Mouse (Mus musculus): ENCODE measurements at regions not wholly inside any gene's neighbourhood (a gene's known extent, or its start where the extent isn't known, plus 50 kb on each side); places are given as distances from the start of the nearest gene placed in this dataset.
"Not testable (repeated sequence)": the region's sequence is repeated elsewhere in the genome, so short reads cannot be mapped to it uniquely, and the experiment has no call there.

DNA sequence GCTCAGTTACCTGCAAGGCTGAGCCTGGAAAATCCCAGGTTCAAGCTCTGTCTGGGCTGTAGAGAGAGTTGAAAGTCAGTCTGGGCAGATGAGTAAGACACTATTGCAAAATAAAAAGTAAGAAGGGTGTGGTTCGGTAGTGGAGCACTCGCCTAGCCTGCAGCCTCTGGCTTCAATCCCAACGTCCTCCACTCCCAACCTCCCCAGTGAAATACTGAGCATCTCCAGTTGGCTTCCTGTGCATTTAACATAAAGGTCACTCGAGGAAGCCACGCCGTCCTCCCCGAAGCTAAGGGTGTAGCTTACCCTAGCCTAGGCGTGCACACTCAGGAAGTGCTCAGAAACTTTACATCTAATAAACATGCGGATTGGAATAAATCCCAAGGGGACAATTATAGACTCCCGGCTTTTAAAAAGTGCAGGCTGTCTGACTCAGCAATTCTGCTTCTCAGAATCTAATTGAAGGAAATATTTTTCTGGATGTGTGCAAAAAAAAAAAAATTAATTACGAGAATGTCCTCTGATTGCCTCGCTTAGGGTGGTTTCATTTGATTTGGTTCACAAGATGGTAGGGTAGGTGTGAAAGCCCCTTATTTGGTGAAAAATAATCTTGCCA lies 137.6 kb upstream of the Rybp start:
- no peak for DNase-seq

DNA sequence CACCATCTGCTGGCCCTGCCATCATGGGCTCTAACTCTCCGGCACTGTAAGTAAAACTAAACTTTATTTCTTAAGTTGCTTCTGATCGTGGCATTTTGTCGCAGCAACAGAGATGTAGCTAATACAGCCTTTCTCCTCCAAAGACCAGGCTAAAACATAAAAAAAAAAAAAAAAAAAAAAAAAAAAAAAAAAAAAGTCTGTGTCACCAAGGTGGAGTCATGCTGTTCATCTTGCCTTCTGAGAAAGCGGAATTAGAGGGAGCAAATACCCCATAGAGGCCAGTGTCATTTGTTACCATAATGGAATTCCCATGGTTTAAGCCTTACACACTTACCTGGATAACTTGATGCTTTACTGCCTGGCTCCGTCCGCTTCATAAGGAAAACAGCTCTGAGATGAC lies 136.9 kb upstream of the Rybp start:
- no peak for DNase-seq

DNA sequence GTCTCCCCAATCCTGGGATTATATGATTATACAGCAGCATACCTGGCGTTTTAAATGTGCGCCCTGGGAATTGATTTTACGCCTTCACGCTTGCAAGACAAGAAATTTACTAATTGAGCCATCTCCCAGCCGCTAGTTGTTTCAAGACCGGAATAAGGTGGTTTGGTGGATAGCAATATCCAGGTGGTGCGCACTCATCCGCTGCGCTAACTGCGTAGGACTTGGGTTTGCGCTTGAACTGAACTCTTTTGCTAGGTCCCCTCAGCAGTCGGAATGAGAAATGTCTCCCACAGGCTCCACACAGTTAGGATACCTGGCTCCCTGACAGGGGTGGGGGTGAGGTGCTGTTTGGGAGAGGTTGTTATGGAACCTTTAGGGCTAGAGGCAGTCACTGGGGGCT lies 136.4 kb upstream of the Rybp start:
- DNase-seq = no peak

DNA sequence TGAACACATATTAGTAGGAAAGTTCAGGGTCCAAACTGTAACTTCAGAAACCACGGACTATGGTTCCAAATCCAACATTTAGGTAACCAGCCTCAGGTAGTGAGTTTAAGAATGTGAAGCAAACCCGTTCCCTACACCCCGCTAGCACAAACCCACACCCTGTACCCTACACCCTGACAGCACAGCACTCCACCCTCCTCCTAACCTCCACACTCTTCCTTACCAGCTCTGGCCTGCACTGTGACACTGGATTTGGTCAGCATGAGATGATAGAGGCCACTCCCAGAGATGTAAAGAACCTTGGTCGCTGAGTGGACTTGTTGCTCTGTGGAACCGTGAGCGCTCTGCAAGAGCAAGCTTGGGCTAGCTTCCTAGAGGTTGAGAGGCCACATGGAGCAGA lies 135.3 kb upstream of the Rybp start:
- DNase-seq = no peak

DNA sequence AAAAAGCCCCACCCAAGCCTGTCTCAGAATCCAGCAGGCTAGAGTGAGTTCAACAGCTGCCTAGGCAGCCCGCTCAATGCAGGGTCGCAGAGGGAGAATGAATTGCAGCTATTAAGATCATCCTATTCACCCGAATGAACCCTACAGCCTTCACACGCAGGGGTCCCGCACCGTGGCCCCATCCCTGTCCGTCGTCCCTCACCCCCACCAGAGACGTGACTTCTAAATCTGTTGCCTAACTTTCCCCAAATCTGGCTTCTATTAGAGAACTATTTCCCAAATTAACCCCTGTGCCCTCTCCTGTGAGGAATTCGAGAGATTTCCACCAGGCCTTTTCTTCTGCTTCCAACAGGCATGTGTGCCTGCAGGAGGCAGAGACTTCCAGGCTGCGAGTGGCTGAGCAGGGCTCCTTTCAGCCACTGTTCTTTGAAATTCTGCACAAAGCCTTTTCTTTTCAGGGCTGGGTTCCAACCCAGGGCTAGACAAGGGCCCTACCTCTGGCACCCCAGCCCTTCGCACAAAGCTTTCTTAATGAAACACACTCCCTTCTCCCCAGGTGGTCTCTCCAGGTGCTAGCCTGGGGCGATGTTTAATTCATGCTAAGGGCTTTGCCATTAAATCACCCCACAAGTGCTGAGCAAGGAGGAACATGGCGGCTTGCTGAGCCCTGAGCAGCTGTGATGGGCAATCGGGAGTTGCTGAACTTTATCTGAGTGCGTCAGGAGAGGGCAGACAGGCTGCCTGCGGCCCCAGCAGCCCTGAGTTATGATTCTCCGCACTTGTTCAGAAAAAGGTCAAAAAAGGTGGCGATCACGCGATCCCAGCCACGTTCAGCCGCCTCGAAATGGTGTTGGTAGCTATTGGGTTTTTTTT lies 134.7 kb upstream of the Rybp start:
- no peak for DNase-seq

DNA sequence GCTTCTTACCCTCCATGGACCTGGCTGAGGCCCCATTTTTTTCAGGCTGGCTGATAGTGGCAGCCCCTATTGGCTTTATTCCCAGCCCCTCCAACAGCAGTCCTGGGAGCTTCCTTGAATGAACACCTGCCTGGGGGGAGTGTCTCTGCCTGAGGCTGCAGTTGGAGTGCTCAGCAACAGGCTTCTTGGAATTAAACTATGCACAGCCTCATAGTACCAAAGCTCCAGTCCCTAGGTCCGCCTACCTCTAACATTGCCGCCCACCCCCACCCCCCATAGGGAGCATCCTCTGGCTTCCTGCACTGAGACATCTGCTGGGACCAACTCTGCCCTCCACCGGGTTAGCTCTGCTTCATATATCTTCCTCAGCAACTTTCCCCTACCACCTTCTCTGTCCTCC lies 133.3 kb upstream of the Rybp start:
- no peak for DNase-seq

DNA sequence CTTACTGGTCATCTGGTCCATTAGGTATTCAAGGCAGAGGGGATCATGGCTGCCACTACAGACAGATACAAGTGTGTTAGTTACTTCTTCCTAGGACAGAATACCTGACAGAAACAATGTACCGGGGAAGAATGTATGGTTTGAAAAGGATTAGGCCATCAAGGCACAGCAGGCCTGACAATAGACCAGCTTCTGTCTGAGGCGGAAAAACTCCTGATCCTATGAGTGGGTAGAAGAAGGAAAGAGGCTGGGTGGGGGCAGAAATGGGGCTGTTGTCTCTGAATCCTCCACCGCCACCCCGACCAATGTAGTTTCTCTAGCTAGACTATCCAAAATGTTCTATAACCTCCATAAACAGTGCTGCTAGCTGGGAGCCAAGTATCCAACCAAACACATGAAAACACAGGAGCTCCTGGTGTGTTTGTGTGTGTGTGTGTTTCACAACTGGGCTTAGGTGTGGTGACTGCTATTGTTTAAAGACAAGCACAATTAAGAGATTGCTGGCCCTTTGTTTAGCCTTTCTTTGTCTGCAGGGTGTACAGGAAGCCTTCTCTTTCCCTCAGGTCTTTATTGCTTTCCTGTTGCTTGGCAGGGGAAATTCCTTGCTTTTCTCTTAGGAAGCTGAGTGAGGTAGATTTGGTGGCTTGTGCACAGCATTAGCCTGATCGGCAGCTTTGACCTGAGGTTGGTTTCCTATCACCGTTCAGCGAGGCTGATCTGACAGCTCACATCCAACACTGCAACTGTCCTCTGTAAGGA lies 132.7 kb upstream of the Rybp start:
- no peak for DNase-seq

DNA sequence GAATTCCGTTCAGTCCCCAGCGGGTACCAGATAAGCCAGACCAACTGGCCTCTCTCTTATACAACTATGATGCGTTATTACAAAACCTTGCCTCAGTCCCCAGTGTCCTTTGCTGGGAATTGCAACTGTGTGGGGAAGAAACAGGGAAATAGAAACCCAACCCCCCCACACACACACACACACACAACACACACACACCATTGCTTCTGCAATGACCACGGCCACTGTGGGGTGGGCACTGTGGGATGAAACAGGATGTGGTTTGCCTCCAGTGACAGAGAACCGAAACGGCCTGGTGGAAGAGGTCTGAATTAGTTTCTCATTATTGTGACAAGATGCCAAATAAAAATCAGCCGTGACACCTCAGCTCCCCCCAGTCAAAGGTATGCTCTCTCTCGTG lies 128.8 kb upstream of the Rybp start:
- no peak for DNase-seq

DNA sequence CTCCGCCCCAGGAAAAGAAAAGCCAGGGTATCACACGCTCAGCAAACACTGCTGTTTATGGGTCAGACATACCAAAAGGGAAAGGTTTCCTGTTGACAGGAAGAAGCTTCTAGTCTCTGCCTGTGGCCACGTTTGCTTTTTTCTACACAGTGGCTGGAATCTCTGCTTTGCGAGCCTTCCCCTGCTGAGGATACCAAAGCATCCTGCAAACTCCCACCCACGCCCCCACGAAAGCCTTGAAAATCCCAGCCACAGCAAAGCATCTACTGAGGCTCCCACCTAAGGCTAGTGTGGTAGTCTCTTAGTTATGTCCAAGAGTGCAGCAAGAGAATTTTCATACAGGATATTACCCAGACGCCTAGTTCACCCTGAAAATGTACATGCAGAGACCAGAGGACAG lies 128.2 kb upstream of the Rybp start:
- DNase-seq = no peak

DNA sequence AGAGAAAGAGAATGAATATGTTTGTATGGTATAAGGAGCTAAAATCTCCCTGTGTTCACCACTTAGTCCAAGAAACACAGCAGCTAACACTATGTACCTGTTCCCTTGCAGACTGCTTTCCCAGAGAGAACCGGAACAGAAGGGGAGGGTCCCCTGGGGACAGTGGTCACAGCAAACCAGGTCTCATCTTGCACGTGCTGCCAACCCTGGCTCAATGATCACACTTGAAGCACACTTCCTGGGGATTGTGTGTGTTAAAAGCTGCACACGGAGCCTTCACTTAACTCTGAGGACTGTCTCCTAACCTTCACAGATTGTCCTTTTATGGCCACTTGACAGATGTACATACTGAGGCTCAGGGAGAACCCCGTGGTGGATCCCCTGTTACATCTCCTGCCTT lies 127.6 kb upstream of the Rybp start:
- DNase-seq = no peak

DNA sequence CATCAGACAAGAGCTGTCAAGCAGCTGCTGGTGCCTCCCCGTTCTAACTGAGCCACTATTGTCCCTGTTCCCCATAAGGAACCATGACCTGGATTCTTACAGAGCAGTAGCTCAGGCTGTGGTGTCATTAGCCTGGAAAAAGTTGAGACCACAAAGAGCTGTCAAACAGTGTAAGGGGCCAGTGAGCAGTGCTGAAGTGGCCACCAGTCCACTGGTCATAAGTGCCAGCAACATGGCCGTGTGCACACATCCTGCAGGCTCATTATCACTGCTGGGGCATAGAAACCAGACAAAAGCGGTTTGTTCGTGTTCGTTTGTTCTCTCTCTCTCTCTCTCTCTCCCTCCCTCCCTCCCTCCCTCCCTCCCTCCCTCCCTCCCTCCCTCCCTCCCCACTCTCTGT lies 125.2 kb upstream of the Rybp start:
- DNase-seq = no peak

DNA sequence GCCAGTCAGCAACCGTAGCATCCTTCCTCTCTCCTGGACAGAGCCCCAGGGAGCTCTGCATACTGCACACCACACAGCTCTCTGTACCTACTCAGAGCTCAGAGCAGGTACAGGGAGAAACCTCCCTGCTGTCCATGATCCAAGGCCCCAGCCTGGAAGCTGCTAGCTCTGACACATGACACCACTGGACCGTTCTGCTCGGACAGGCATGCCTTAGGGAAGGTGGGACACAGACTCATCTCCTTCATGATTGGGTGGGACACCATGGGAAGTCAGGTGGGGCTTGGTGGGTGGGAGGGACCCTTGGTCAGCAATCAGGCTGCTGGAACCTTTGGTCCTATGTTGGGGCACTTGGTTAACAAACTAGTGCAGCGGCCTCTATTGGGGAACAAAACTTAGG lies 124.7 kb upstream of the Rybp start:
- DNase-seq = no peak

DNA sequence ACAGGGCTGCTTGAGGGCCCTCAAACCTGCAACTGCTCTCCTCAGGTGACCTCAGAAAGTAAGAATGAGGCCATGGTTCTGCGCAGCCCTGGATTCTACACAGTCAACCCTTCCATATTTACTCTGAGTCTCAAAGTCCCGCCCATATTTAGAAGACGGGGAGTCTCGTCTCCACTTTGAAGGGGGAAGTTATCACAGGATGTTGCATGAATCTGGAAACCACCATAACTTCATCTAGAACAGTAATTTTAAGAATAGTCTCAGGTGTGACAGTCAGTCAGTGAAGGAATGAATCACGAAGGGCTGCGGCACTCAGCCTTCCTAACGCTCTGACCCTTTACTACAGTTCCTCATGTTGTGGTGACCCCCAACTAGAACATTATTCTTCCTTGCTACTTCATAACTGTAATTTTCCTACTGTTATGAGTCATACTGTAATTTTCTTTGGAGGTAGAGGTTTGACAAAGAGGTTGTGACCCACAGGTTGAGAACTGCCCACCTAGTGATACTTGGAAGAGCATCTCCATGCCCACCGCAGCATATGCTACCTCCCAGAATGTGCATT lies 122.9 kb upstream of the Rybp start:
- no peak for DNase-seq

DNA sequence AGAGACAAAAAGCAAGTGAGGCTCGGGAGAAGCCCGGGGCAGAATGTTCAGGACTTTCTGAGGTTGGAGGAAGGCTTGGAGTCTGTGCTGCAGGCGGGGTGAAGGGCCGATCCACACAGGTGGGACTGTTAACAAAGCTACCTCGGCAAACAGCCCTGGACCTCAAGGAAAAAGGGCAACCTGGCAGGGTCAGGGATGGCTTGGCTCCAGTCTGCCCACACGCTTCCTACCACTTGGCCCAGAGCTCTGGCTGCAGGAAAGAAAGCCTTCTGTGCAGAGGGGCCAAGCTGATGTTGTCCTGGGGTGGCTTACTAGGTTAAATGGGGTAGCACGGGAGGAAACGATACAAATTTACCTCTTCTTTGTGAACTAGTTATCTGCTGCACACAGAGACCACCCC lies 121.5 kb upstream of the Rybp start:
- no peak for DNase-seq

DNA sequence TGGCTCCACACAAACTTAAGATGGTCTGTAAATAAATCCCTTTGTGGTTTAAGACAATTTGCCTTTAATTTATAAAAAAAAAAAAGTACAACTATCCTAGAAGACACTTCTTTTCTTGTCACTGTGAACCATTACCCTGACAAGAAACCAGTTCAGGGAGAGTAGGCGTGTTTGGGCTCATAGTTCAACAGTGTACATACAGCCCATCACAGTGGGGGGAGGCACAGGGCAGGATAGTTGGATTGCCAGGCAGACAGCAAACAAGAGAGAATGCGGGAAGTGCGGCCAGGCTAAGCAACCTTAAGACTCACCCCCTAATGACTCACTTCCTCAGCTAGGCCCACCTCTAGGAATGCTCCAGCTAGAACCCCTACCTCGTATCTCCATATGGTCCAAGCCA lies 119.2 kb upstream of the Rybp start:
- no peak for DNase-seq

DNA sequence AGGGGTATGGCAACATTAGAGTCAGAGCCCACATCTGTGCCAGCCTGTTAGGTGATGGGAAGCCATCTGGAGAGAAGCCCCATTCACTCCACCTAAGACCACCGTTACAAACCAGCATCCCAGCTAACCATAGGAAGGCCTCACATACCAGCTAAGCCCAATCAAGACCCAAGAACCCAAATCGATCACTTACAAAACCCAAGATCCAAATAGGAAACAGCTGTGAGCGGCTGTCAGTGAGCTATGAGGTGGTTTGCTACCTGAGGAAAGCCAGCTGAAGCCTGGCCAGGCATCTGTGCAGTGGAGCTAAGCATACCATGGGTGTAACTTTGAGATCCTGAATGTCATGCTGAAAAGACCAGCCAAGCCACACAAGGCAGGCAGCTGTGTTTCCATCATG lies 116.9 kb upstream of the Rybp start:
- no peak for DNase-seq

DNA sequence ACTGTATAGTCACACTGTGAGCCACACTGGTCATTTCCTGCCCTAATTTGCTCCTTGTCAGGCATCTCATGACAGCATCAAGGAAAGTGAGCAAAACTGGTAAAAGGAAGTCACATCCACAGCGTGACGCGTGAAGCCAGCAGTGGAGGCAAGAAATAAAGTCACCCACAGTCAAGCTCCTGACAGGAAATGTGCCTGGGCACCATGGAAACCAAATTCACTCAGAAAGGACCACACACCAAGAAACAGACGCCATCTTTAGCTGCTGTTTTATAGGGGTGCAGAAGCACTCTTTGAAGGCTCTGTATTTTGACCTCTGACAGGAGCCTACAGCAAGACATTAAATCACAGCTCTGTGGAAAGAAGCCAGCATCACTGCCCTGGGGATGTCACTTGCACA lies 115.4 kb upstream of the Rybp start:
- no peak for DNase-seq

DNA sequence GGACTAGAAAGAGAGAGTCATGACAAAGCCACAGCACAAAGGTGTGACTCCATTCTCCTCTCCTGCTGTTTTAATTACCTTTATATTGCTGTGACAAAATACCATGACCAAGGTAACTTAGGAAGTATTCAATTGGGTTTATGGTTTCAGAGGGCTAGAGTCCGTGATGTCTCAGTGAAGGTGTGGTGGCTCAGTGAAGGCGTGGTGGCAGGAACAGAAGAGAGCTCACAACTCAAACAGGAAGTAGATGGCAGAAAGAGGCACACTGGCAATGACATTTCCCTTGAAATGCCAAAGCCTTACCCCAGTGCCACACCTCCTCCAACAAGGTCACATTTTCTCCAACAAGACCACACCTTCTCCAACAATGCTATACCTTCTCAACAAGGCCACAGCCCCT lies 114.4 kb upstream of the Rybp start:
- DNase-seq = no peak

DNA sequence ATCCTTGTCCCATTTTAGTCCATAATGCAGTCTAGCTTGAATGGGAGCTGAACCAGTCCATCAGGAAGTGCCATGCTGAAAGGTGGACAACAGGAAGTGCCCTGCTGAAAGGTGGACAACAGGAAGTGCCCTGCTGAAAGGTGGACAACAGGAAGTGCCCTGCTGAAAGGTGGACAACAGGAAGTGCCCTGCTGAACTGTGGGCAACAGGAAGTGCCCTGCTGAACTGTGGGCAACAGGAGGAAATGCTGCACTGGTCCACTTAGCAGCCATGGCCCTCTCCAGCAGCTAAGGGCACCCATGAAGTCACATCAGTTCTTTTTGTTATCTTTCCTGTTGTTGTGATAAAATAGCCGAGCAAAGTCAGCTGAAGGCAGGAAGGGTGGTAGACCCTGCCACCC lies 112.1 kb upstream of the Rybp start:
- not testable (repeated sequence) for DNase-seq

DNA sequence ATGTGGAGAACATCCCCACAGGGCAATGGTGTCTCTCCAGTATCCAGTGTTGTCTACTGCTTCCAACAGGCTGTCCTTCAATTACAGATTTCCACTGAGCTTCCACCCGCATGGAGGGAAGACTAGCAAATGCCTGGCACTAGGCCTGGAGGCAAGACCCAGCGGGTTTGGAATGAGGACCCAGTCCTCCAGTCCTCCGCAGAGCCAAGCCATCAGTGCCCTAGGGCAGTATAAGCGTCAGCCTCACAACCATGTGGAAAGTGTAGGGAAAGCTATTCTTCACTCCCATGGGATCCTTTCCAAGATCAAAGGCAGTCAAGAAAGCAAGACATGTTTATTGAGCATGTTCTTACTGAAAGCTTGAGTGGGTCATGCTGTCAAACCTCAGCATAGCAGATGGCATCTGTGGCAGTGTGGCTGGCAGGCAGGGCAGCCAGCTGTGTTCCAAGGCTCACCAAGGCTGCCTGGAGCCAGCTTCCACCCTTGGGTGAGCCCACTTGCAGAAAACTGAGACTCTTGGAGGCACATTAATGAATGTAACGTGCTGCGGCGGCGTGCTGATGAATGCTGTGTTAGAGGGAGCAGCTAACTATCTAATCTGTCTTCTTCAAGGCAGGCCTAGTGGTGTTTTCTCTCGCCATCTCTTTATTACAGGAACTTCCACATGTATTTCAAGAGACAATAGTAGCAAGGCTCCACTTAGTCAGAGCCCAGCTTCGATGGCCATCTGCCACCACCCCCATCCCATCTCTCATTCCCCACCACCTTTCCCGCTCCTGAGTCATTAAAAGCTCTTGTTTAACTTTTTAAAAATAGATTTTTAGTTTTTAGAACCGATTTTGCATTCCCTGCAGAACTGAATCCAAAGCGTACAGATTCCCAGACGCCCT lies 109.3 kb upstream of the Rybp start:
- no peak for DNase-seq

DNA sequence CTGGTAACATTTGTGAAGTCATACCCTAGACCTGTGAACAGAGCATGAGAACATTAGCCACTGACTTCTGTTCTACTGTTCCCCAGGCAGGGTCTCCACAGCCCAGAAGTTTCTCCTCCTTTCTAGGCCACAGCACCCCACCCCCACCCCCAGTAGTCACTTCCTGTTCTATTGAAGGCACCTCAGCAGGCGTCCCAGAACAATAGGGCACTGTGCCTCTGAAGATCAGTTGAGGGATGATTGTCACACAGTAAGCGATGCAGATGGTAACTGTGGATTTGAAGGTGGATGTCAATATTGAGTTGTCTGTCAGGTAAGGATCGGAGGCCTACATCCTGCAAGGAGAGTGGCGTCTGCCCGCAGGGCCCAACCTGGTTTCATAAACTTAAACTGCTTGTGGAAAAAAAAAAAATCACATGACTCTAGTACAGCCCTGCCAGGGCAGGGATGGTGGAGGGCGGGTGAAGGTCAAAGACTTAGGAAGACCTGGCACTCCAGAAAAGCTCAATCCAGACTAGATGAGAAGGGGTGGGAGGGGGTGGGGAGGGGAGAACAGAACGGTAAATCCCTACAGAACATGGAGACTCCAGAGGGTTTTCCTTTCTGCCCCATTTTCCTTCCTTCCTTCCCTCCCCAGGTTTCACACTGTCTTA lies 103.1 kb upstream of the Rybp start:
- no peak for DNase-seq

DNA sequence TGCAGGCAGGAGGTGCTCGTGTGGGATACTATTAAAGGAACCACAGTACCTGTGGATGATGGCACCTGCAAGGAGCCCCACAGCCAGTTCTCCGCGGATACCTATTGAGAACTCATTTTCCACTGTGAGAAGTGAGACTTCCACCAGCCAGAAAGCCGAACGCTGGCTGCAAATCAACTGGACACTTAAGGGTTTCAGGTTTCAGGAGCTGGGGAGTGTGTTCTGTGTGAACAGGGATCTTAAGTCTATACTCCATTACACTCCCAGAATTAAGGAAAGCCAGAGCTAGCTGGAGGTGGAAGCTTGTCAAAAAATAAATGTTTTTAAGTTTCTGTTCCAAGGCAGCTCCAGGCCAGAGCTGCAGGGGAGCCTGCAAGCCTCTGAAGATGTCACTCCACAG lies 99.8 kb upstream of the Rybp start:
- no peak for DNase-seq
